Mouse (Mus musculus) cerebellum, adult 9-10 months (tissue): Measurements from ENCODE around the gene Ubqln4.

Source experiments
- DNase-seq: peaks from one replicate; pipeline ENCODE4 v3.0.0; 2022

The Ubqln4 gene

DNA sequence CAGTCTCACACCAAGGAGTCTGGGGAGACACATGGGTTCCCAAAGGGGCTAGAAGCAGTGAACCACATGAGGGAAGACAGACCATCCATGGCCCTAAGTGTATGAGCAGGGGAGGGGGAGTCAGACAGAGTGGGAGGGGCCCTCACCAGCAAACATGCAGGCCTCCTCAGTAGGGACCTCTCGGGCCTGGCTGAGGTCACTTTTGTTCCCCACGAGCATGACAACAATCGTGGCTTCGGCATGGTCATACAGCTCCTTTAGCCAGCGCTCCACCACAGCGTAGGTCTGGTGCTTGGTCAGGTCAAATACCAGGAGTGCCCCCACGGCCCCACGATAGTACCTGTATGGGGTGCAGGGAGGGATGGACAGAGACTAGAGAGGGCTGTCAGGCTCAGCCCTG, 10.4 kb upstream of the Ubqln4 start:
- no peak for DNase-seq

DNA sequence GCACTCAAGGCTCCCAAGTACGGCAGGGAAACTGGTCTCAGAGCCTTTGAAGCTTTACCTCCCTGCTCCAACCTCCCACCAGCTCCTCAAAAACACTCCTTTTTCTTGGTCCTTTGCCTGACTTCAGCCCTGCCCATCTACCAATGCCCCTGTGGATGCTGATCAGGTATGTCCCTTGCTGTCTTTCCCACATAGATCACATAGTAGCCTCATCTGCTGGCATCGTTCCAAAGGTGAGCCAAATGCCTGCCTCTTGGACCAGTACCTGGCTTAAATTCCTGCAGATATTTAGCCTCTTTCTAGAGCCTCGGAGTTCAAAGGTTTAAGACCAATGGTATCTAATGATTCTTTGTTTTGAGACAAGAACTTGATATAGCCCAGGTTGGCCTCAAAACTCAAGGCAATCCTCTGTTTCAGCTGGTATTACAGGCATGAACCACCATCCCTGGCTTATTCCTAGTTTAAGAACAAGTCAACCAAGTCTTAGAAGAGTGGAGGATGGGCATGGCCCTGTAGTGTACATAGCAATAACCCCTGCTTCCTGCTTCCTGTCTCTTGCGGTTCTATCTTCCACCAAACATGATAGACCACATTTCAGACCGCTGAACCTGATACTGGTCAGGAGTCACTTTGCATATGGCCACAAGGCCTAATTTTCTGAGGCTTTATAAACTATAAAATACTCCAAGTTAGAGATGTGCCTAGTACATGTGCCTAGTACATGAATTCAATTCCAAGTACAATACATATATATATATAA, 9.7 kb upstream of the Ubqln4 start:
- no peak for DNase-seq

DNA sequence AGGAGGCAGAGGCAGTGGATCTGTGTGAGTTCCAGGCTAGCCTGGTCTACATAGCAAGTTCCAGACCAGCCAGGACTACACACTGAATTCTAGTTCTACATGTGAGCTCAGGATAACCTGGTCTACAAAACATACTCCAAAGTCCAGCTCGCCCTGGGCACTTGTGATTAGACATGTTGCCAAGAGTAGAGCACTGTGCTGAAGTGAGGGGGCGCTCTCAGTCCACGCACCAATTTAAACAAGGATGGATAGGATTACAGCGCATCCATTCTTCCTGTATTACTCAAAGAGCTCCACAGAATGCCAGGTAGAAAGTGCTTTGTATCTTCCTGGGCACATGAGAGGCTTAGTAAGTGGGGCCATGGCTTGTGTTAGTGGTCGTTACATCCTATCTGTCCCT, 9.0 kb upstream of the Ubqln4 start:
- DNase-seq, result no peak

DNA sequence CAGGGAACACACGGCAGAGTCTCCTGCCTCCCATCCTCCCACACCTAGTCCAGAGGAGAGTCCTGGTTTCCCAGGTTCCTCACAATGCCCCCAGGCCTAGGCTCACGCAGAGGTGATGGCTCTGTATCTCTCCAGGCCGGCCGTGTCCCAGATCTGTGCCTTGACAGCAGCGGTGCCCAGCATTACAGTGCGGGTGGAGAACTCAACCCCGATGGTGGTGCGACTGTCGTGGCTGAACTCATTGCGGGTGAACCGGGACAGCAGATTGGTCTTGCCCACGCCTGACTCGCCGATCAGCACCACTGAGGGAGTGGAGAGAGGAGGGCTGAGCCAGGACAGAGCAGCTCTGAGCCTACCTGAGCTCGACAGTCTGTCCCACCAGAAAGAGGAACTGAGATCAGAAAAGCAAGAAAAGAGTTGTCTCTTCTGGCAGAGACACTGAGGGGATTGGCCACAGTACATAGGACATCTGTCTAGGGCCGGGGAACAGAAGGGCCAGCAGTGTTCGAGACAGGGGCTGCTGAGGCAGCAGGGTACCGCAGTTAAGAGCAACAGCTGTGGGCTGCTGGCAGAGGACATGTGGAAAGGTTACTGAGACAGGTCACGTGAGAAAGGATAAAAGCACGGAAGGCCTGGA, 8.5 kb upstream of the Ubqln4 start:
- no peak for DNase-seq

DNA sequence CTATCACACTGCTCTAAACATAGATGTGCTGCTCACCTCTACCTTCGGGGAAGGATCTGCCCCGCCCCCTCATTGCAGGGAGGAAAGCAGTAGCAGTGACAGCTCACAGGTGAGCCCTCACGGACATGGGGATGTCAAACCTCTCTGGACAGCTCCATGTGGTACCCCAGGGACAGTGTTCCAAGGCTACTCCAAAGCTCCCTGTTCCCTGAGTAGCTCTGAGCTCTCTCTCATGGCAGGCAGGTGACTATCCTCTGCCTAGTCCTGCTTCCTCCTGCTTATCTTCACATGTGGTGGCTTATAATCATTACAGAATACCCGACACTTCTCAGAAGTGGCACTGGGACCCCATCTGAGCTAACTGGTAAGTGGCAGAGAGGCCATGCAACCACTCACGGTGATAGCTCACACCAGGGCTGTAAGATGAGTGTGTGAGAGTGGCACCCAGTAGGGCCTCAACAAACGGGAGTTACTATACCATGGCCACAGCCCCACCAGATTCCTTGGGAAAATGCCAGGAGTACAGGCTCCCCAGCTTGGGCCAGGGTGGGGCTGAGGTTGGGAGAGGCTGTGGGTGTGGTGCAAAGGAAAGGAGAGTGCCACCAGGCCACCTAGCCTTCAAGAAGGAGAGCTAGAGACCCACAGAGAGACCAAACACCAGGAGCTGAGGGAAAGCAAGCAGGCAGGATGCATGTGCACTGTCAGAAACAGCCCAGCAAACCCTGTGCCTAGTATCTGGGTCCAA, 6.7 kb upstream of the Ubqln4 start:
- no peak for DNase-seq

DNA sequence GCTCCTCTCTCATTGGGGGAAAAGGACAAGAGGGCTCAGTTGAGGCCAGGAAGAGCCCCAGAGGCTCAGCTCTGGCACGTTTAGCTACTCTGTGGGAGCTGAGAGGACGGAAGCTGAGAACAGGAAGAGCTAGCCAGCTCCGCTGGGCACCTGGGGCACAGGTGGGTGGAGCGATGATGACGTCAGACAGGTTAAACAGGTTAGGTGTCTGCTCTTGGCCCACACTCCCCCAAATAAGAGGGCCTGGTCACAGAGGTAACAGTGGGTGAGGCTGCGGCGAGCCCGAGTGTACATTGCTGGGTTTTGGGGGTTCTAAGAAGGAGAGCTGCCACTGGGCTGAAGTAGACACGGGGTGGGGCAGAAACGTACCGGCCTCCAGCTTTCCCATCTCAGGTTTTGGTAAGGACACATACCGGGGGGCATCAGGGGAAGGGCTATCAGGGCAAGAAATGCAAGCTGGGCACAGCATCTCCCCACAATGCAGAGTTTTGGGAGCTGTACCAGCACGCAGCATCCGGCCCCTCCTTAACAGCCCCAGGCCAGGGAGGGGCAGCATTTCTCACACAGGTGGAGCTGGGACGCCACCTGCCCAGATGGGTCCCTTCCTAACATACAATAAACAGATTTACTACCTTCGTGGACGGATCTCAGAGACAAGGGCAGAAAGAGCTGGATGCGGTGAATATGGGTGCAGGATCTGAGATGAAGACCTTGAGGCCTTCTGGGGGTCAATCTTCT, 5.2 kb upstream of the Ubqln4 start, which contains the start of gene Rab25:
Gene Rab25, minus strand, starts transcription at position 121 of the 738 bp plus-strand sequence.
- DNase-seq, result no peak

DNA sequence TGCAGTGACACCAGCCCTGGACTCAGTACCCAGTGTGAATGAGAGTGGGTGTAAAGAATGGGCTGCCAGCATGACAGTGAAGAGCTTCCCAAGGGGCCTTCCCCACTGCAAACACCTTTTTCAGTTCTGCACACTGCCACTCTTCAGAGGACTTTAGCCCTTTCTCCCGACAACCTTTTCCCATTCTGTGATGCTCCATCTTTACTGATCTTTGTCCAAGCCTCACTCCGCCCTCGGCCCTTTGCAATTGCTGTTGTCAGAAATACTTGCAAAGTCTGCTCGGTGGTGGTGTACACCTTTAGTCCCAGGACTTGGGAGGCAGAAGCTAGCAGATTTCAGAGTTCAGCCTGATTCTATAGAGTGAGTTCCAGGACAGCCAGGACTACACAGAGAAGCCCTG, 2.0 kb upstream of the Ubqln4 start:
- DNase-seq, result no peak

DNA sequence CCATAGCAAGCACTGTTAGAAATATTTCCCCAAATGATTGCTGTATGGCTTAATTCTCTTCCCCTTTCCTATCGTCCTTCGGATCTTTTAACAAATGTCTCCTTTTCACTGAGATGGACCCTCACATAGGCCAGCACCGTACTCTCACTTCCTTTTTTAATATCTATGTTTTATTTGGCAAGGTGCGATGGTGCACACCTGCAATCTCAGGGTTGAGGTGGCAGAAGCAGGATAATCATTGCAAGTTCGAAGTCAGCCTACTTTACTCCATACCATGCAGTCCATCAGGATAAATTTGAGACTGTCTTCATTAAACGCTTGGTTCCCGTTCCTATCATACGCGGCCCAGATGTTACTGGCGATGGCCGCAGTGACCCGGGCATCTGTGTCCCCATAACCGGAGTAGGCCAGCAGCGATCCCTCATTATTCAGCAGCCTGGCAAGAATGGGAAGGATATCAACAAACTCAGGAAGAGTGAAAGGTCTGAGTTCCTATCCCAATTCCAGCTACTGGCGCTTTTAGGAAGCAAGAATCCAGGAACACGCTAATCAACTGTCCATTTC, 1.4 kb upstream of the Ubqln4 start:
- DNase-seq, result no peak

DNA sequence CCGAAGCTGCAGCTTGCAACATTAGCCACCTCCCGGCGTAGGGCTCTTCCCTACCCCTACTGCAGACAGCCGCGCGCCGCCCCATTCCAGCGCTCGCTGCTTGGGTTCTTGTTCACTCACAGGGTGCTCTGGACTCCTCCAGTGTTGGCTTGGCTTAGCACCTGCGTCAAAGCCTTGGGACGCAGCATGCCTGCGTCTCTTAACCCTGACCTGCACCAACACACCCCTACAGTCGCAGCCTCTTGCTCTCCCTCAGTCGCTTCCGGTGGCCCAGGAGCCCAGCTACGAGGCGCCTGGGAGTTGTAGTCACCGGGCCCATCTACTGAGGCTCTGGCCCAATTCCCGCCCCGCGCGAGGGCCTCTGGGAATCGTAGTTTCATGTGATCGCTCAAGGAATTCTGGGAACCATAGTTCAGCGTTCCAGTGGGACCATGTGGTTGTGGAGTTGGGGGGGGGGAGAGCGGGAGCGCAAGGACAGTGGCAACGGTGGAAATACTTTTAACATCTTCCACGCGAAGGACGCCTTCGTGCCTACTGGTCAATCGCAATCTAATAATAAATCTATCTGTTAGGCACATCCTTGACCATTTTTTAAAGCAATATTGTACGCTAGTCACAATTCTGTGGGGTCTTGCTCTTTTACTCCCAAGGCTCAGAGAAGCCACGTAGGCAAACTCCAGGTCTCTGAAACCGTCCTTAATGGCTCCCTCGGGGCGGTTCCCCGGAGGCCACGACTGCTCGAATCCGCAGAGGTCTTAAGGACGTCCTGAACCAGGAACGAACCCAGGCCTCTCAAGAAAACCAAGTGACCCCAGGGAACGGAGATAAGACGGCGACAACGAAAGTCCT, 658 bp upstream of the Ubqln4 start, which contains the start of gene Lamtor2:
Gene Lamtor2, minus strand, starts transcription at position 399 of the 849 bp plus-strand sequence.
- peak; percentile 99 for DNase-seq

DNA sequence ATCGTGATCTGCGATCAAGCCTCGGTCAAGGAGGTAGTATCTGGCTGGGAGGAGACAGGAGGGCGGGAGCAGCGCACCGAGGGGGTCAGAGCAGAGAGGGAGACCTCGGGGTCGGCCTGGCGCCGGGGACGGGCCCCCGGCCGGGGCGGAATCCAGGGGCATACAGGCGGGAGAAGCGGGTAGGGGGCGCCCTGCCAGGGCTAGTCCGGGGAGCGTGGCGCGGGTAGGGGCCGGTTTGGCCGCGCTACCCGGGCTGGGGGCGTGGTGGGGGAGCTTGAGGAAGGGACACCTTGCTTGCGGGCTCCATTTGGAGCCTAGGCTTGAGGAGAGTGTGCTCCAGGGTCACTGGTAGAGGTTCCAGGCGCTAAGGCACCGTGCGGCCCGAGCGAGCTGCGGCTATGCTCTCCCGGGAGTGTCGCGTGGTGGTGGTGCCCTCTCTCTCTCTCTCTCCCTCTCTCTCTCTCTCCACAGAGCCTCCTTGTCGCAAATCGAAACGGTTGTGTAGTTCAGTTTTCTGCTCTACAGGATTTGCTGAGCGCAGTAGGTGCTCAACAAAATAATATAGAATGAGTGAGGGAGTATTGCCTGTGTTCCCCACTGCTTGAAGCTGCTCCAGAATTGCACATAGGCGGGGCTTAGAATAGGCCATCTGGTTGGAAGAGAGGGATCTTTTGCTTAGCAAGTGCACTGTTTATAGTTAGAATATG, 475 bp downstream of the Ubqln4 start:
- DNase-seq, result no peak

DNA sequence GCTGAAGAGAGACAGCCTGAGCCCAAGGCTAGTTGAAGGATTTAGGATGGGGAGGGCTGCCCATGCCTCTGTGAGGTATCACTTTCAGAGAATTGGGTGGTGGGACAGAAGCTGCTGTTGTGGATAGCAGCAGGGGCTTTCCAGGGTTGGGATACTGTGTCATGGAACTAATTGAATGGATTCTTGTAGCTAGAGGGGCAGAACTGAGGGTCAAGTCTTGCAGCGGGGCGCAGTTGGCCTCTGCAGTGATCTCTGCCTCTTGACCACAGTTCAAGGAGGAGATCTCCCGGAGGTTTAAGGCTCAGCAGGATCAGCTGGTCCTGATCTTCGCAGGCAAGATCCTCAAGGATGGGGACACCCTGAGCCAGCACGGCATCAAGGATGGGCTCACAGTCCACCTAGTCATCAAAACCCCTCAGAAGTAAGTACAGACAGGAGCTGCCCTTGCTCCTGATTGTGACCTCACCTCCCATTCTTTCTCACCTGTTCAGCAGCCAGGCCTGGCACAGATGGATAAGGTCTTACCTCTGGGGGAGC, 1.6 kb downstream of the Ubqln4 start:
- DNase-seq, result no peak

DNA sequence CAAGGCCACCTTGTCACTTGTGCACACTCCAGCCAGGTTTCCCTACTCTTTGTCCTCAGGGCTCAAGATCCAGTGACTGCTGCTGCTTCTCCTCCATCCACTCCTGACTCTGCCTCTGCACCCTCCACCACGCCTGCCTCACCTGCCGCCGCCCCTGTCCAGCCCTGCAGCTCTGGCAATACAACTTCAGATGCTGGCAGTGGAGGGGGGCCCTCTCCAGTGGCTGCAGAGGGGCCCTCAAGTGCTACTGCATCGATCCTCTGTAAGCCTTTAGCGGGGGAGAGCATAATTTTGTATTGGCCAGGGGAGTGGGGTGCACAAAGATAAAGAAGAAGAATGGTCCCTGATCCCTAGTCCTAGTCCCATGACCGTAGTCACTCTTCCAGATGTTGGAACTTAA, 2.2 kb downstream of the Ubqln4 start:
- DNase-seq, result no peak

DNA sequence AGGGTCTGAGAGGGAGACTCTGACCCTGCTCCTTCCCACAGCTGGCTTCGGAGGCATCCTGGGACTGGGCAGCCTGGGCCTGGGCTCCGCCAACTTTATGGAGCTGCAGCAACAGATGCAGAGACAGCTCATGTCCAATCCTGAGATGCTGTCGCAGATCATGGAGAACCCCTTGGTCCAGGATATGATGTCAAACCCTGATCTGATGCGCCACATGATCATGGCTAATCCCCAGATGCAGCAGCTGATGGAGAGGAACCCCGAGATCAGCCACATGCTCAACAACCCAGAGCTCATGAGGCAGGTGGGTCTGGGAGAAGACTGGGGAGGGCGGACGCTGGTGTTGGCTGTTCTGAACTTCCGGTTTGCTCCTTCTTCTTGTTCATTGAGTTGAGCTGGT, 3.1 kb downstream of the Ubqln4 start:
- no peak for DNase-seq

DNA sequence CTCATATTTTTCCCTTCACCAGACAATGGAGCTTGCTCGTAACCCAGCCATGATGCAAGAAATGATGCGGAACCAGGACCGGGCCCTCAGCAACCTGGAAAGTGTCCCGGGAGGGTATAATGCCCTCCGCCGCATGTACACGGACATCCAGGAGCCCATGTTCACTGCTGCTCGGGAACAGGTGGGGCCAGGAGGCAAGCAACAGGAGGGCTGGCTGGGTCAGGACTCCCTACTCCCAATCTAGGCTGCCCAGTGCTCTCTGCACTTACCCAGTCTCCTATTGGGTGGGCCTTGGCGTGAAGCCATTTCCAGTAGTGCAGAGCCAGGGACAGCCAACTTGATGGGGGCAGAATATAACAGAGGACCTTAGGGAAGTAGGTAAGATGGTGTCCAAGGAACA, 6.0 kb downstream of the Ubqln4 start:
- no peak for DNase-seq

DNA sequence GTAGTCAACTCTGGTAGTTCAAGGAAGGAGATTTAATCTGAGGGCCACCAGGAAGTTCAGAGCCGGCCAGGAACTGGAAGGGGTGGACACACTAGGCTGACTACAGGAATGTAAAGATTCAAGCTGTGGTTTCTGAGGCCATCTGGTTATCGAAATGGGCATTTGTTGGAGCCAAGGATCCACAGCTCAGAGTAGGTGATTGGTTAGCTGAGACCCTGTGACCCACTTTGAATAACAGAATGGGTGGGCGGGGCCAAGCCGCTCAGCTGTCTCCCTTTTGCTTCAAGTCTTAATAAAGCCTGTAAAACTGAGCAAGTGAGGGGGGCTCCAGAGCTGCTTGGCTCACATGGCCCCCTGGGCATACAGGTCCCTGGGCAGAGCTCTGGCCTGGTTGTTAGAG, 8.4 kb downstream of the Ubqln4 start:
- no peak for DNase-seq

DNA sequence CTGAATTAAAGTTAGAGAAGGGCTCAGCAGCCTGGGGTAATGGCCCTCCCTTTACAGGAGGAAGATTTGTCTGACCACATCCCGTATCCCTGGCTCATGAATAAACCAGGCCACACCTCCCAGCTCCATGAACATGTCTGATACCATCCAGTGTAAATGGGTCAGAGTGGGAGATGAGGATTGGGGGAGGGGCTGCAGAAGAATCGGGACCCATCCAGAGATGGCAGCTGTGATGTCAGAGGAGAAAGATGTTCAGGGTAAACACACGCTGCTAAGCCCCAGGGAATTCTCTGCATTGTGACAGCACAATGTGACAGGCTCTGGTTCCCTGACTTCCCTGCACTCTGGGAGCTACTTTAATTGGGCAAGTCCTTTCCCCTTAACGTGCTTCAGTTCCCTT, 9.9 kb downstream of the Ubqln4 start:
- DNase-seq, result no peak

DNA sequence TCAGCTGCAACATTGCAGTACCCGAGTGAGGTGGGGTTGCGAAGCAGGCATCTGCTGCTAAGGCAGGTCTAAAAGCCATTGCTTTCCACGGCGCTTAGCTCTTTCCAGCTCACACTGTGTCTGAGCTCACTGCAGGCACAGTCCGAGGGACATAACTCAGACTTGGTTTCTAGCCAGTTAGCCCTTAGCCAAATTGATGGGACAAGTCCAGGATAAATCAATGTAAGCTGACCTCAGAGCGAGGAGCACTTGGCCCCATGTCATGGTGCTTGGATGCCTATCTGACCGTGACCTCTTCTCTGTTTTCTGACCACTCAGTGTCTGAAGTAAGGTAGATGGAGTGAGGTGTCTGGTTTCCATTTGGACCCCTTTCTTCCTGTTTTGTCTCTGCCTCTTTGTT, 10.4 kb downstream of the Ubqln4 start:
- no peak for DNase-seq

DNA sequence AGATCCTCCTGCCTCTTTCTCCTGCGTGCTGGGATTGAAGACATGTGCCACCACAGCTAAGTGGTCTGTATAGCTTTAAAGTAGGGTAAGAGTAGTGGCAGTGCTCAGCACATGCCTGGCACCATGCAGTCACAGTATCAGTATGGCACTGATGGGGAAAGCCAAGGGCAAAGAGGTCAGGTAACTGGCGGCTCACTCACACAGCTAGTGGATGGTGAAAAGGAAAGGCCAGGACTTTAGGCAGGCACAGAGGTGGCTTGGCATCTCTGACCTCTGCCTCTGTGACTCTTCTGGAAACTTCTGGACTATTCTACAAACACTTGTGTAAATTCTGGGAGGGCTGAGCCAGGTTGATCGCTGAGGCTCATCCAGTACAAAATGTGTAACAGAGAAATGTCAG, 12.6 kb downstream of the Ubqln4 start:
- no peak for DNase-seq

DNA sequence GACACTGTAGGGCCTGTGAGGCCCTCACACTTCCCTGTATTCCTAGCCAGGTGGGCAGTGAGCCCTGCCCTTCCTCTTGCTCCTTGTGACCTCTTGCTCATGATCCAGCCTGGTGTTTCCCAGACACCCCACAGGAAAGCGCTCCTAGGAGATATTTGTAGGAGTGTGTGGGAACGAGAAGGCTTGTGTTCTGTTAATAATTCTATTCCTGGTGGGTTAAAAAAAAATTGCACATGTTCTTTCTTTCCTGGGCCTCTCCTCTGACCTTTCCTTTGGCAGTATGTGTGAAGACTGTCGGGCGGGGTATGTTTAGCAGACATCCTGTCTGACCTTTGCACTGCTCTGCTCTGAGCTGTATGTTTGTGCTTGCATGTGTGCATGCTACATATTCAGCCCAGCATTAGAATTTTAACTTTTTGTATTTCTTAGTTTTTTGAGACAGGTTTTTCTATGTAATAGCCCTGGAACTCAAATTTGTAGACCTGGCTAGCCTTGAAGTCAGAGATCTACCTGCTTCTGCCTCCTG, 13.0 kb downstream of the Ubqln4 start:
- DNase-seq, result no peak

DNA sequence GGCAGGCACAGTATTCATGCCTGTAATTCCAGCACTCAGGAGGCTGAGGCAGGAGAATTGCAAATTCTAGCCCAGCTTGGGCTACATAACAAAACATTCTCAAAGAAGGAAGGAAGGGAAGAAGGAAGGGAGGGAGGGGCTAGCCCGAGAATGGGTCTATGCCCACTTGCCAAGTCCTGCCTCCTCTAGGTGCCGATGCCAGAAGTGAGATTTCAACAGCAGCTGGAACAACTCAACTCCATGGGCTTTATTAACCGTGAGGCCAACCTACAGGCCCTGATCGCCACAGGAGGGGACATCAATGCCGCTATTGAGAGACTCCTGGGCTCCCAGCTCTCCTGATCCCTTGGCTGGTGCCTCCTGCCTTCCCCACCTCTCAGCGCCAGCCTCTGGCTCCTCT, 14.3 kb downstream of the Ubqln4 start:
- DNase-seq, result no peak

DNA sequence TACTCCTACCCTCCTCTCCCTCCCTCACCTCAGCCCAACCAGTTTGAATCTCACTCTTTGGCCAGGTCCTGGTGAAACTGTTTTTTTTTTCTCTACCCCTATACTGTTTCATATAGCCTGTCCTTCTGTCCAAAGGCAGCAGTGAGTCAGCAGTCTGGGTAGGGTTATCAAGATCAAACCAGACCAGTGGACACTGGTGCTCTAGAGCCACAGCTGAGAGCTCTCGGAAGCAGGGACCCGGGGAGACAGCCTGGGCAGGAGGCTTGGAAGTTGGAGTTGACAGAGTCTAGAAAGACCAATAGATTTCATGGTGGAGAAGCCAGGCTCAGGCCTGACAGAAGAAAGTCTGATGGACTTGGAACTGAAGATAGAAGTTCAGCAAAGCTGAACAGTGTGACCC, 15.1 kb downstream of the Ubqln4 start:
- DNase-seq, result no peak
